Mouse (Mus musculus) right cerebral cortex, adult 2 months (tissue): ENCODE data around the gene Fam208a.

ENCODE experiments used
- DNase-seq, 2 experiments: peaks; one replicate each; pipeline ENCODE4 v3.0.0; 2021 to 2022; ENCODE audit warnings: low spot score in 2 of 2

The Fam208a gene

GRCm38 (mm10) chr14:27420816-27421215 lies 7.8 kb upstream of the Fam208a start:
- no peak for DNase-seq

- DNase-seq = no peak
Measured at GRCm38 (mm10) chr14:27422301-27422700, 6.3 kb upstream of the Fam208a start.

DNA sequence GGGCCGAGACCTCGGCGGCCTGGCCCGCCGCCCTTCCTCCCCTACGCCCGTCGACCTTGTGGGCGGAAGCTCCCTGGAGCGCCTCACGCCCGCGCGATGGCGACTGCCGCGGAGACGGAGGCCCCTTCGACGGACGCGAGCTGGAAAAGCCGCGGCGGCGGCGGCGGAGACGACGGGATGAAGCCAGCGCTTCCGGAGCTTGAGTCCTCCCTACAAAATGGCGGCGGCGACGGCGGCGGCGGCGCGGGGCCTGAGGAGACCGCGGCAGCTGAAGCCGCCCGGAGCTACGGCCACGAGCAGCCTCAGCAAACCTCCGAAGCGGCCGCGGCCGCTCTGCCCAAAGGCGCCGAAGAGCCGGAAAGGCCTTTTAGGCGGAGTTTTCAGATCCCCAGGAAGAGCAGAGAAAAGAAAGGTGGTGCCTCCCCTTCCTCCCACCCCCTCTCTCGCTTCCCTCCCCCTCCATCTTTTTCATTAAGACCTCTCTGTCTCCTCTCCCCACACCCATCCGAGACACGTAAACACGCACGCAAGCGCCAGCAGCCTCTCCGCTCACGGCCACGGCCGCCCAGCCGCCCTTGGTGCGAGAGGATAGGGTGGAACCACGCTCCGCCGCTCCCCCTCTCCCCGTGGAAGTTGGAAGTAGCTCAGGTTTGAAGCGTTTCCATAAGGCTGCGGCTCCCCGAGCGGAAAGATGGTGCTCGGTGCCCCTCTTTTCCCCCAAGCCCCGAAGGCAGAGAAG lies 508 bp downstream of the Fam208a start:
- peak; percentile 84 to 85 for DNase-seq

DNA sequence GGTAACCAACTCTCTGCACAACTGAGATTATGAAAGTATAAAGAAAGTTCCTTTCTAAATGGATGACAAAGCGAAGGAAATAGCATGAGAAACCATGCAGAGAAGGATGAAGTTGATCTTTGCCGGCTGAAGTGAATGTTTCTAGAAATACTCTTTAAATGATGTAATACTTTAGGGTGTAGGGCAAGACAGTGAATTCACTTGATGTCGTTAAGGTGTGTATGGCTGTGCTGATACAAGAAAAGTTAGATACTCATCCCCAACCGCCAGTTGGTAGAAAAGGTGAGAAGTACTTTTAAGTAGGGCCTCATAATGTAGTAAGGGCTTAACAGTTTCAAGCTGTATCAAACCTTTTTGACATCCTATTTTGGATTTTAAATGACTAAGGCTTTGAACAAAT lies 1.6 kb downstream of the Fam208a start:
- DNase-seq = no peak

- no peak for DNase-seq
Measured at GRCm38 (mm10) chr14:27432064-27432463, 3.4 kb downstream of the Fam208a start.

GRCm38 (mm10) chr14:27436116-27436515 lies 7.5 kb downstream of the Fam208a start:
- DNase-seq = no peak

DNA sequence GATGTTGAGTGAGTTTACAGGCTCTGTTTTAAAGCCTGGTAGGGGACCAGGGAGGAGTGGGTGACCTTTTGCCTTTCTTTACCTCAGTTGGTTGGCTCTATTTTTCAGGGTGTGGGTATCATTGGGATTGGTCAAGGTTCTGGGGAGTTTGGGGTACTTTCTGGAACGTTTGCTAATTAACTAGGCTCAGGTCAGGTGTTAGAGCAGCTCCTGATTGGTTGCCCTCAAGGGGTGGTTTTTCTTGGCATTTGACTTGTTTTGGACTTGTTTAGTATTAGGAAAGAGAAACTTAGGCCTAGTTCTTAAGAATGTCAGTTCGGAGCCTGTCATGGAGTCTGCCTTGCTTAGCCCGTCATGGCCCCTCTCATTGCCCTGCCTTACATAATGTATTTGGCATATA lies 8.2 kb downstream of the Fam208a start:
- no peak for DNase-seq

GRCm38 (mm10) chr14:27440921-27441320 lies 12.3 kb downstream of the Fam208a start:
- no peak for DNase-seq

DNA sequence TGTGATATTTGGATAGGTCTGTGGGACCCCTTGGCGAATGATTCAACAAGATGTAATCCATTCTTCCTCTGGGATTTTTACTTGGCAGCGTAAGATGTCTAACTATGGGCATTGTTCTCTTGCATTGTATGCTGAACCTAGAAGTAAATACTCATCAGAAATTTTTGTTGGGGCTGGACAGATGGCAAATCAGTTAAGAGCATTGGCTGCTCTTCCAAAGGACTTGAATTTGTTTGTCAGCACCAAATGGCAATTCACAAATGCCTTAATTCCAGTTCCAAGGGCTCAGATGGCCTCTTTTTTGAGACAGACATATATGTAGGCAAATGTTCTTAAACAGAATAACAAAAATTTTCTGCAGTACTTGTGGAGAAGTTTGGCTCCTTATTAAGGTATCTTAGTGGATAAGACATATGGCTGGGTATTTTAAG lies 16.2 kb downstream of the Fam208a start:
- DNase-seq = no peak

GRCm38 (mm10) chr14:27446963-27447362 lies 18.3 kb downstream of the Fam208a start:
- DNase-seq = no peak

GRCm38 (mm10) chr14:27491399-27491798 lies 62.8 kb downstream of the Fam208a start:
- no peak for DNase-seq

- DNase-seq = no peak
Measured at GRCm38 (mm10) chr14:27493516-27493915, 64.9 kb downstream of the Fam208a start.

GRCm38 (mm10) chr14:27501096-27501495 lies 72.5 kb downstream of the Fam208a start:
- DNase-seq = no peak

DNA sequence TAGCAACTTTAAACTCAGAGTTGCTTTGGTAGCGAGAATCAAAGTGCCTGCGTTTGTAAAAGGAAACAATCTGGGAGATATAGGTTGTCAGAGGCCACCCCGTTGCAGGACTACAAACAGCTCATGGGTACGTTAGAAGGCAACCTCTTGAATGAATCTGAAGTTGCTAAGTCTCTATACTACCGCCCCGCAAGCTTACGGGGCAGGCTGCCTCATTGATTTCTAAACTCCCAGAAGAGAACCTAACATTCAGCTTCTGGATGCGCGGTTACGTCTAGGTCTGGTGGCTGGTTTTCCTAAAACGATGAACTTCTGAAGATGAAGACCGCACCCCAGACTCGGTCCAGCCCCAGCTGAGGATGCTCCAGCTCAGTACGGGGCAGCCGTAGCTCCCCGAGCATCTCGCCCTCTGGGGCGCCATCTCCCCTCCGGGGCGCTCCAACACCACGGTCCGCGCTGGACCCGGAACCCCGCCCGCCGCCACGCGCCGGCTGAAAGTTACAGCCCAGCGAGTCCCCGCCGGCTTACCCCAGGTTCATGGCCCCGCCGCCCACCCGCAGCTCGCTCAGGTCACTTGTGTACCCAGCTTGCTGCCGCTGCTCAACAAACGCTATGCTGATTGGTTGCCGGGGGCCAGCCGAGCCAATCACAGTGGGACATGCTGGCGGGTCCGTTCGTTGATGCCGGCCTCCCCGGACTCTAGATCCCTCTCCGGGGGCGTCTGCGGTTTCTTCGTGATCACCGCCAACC lies 79.4 kb downstream of the Fam208a start, which contains the start of gene Ccdc66:
TSS of gene Ccdc66 (minus strand) at position 567 of the 750 bp plus-strand sequence.
- DNase-seq = peak; percentile 100

DNA sequence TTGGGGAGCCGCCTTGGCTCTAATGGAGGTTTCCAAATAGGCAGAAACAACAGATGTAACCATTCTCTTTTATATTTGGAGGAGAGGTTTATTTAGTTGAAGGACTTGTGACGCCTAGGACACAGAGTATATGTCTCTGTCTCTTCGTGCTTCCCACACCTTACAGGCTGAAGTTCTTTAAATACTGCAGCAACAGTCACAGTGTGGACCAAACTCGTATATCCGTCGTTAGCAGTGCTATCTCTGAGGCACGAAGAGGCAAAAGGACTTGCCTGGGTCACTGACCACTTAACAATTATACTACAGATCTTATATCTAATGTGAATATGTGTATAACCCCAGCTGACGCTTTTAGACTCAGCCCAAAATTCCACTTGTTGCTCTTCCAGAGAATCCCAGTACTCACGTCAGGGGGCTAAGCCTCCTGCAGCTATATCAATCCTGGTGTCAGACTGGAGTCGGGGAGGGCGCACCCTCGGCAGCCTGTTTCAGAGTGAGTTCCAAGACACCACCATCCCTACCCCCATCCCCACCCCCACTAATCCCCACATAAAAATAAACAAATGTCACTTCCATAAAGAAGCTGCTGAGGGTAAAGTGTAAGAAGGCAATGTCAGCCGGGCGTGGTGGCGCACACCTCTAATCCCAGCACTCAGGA lies 80.1 kb downstream of the Fam208a start:
- no peak for DNase-seq

DNA sequence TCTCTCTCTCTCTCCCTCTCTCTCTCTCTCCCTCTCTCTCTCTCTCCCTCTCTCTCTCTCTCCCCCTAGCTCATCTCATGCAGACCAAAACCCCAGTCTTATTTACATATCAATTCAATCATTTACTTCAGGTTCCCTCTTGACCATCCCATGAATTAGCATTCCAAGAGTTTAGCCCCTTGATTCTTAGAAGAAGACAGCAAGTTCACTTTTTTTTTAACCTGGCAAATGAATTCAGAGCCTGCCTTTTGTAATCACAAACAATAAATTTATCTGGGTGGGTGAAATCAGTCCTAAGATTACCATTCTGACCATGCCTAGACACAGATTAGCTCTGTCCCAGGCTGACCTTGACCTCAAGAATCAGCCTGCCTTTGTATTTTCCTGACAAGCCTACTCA lies 95.9 kb downstream of the Fam208a start:
- DNase-seq = no peak
